Mouse (Mus musculus) skeletal muscle tissue, adult 2 months (tissue): Measurements from ENCODE around the gene St3gal3.
A peak's percentile ranks its signal among the peaks of the same experiment; 100 is the strongest.

Experiments
- DNase-seq: peaks from one replicate; pipeline ENCODE4 v3.0.0-alpha.2; 2012; ENCODE audit warnings: low read depth, low spot score

Gene St3gal3

DNA sequence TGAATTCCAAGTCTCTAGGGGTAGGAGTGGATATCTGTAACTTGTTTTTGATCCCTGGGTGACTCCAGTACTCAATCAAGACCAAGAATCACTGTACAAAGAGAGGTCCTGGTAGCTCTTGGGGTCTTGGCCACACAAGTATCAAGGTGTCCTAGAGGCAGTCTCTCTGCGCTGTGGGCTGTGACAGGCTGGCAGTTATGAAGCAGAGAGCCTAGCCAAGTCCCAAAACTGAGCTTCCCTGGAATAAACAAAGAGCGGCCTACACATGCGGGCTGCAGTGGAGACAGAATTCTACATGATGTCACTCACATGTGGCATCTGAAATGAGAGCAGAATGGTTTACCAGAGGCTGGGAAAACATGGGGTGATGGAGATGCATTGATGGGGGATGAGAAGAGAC lies 111.9 kb downstream of the St3gal3 start:
- no peak for DNase-seq

DNA sequence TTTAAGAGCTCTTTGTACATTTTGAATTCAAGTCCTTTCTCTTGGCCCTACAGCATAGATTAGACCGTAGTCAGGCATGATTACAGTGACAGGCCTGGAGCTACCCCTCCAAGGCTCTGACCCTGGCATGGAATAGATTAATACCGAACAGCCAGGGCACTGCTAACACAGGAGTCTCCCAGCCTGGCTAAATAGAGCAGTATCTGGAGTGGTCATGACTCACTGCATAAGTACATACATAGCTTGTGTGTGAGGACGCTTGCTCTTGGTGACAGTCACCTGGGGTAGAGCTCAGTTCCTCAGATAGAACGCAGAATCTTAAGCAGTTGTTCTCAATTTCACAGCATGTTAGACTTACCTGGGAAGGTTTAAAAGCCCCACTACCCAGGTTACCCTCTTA lies 112.3 kb downstream of the St3gal3 start:
- no peak for DNase-seq

DNA sequence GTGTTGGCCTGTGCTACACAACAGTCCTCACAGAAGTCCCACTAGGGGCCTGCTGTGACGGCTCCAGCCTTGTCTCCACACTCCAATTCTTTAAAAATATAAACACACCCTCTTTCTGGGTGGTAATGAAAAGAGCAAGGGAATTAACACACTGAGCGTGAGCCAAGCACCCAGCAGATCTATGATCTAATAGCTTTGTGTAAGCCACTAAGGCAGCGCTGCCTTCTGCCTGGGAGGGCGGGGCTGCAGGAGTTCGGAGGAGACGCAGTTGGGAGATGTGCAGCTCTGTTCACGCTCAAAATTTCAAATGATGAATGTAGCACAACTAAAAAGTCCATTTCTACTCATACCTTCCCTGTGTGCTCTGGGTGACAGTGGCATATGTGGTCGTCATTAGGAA lies 115.1 kb downstream of the St3gal3 start:
- no peak for DNase-seq

DNA sequence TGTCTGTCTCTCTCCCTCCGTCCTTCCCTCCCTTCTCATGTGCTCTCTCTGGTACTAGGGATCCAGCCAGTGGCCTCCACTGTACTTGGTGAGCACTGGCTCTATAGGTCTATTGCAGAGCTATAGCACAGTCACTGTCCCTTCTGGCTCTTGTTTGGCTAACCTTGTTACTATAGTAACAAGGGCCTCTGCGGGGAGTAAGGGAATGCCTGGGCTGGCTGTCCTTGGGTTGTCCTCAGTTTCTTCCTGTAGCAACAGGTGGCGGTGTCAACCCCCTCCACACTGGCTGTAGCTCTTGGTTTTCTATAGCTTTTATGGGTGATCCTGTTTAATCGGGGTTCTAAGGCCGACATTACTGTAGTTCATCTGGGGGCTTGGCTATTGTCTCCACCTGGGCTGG lies 115.5 kb downstream of the St3gal3 start:
- DNase-seq, result no peak

DNA sequence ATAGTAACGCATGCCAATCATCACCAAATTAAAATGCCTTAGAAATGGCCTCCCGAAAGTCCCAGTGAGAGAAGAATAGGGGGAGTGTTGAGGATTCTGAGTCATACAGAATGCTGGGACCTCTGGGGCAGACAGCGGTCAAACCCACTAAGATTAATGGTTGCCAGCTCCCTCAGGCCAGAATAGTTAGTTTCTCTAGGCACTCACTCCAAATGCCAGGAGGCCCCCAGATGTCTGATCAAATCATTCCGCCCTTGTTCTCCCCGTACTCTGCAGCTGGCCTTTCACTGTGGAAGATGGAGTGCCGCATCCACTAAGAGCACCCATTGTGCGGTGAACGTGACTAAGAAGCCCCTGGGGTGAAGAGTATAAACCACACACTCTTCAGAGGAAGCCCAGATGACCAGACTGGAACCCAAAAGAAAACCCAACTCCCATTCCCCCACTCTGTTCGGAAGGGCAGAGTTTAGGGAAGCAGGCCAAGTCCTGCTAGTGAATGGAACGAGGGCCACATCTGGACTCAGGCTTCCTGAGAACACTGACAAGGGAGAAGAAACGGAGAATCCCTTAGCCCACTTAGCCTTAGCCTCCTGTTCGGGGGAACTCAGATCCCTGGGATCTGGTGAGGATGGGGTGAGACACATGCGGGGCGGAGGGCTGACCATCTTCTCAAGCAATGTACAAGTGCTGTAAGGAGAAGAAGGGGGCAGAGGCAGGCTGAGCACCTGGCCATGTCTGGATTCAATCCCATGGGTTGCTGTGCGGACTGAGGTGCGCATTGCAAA lies 117.5 kb downstream of the St3gal3 start:
- no peak for DNase-seq

- DNase-seq, result no peak
Measured at GRCm38 (mm10) chr4:118016323-118016911, 118.3 kb downstream of the St3gal3 start.

DNA sequence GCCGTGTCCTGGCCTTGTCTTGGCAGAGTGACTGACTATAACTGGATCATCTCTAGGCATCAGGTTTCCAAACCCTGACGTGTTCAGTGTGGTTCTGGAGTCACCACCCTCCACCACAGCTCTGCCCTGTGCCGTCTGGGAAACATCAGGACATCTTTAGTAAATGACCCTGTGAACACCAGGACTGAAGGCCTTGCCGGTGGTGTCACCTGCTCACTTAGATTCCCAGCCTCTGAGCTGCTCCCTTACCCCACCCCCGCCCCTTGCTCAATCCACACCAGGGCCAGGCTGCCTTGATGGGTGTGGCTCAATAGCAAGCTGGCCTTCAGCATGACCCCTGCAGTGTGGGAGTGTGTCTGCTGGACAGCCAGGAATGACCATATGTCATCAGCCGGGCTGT lies 119.1 kb downstream of the St3gal3 start:
- peak; percentile 78 for DNase-seq

DNA sequence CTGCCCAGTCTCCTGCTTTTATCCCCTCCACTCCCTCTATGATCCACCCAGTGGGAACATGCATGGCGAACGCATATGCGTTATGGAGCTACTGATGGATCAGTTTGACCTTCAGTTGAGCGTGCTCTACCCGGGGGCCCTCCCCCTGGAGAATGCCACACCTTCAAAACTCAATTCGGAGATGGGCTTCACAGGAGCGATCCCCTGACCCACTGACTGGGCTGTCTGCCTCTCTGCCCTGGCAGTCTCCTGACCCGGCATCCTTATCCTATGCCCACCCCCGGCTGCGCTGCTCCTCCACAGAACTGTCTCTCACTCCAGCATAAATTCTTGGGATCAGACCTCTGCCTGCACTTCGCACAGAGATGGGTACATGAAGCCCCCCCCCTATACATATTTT lies 119.6 kb downstream of the St3gal3 start:
- no peak for DNase-seq

DNA sequence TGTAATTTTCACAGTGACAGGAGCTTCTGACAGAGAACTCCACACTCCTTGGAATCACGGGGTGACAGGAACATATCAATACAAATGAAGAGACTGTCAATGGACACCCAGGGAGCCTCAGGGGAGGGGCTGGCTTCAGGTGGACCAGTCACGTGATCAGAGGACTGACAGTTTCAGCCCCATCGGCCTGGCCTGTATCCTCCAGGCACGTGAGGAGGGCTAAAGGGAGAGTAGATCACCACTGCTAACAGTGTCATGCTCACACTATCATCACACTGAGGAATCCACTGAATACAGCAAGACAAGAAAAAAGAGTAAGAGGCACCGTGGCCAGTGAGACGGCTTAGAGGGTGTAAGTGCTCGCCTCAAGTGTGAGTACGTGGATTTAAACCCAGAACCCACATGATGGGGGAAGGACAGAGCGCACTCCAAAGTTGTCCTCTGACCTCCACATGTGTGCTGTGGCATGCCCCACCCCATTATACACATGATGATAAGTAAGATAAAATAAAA lies 124.0 kb downstream of the St3gal3 start:
- DNase-seq, result no peak

GRCm38 (mm10) chr4:118008433-118009033 lies 126.2 kb downstream of the St3gal3 start:
- no peak for DNase-seq

DNA sequence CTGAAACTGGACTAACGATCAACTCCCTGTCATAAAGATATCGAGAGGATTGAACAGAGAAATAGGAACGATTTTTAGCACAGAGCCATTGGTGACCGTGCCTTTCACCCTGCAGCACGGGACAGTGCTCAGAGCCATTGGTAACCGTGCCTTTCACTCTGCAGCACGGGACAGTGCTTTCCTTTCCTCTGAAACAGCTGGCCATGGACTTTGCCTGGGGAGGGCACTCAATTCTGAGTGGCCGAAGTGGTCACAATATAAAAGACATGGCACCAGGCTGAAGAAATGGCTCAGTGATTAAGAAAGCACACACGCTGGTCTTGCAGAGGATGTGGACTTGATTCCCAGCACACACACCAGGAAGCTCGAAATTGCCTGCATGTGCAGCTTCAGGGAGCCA lies 133.4 kb downstream of the St3gal3 start:
- no peak for DNase-seq

- no peak for DNase-seq
Measured at GRCm38 (mm10) chr4:118000605-118001208, 134.0 kb downstream of the St3gal3 start.

GRCm38 (mm10) chr4:117999951-118000350 lies 134.8 kb downstream of the St3gal3 start:
- DNase-seq, result no peak

- DNase-seq, result peak; percentile 69
Measured at GRCm38 (mm10) chr4:117997381-117998269, 137.1 kb downstream of the St3gal3 start.

GRCm38 (mm10) chr4:117996701-117997100 lies 138.0 kb downstream of the St3gal3 start:
- DNase-seq, result no peak

GRCm38 (mm10) chr4:117995461-117995860 lies 139.3 kb downstream of the St3gal3 start:
- DNase-seq, result no peak

DNA sequence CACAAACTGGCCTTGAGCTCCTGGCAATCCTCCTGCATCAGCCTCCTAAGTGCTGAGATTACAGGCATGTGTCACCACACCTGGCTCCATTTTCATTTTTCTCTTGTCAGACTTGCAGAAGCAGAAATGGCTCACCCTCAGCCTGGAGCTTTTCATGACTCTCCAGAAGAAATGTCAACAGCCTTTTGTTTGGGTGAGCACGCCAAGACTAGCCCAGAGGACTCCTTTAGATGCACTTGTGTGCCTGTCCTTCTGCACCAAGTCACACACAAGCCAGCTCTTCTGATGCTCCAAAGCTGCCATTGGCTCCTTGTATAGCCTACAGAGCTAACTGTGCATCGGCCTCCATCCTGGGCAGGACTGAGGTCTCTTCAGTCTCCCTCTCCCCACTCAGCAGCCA lies 141.3 kb downstream of the St3gal3 start:
- DNase-seq, result no peak

DNA sequence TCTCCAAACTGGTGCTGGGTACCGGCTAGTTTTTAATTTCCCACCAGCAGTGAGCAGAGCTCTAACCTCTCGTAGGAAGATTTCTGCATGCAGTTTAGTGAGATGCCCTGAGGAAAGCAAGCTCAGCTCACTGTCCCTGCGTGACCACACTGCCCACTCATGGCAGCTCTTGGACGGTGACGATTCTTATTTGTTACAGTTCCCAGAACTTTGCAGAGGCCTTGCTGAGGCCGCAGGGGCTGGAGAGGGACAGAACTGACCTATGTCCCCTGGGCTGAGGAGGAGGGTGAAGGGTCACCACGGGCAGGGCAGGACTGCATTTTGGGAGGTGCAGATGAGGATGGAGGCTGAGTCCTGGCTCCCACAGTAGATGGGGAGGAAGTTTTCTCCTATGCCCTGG lies 141.8 kb downstream of the St3gal3 start:
- DNase-seq, result no peak

GRCm38 (mm10) chr4:117992036-117992435 lies 142.7 kb downstream of the St3gal3 start:
- DNase-seq, result no peak

DNA sequence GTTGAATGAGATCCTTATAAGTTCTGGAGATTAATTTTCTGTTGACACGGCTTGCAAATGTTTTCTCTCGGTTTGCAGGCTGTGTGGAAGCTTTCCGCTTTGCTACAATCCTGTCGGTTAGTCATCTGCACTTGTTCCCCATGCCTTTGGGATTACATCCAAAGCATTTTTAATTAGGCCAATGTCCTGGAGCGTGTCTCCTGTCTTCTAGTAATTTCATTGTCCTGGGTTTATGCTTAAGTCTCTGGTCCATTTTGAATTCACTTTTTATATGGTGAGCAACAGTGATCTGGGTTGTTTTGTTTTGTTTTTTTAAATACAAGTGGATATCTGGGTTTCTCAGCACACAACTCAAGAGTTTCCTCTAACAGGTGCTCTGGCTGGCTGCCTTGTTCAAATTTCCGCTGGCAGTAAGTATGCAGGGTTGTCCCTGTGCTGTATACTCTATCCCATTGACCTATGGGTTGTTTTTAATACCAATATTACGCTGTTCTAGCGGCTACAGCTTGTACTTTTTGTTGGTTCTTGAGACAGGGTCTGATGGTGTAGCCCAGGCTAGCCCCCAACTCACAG lies 143.6 kb downstream of the St3gal3 start:
- DNase-seq, result no peak

GRCm38 (mm10) chr4:117990571-117990970 lies 144.1 kb downstream of the St3gal3 start:
- DNase-seq, result no peak
